Mouse (Mus musculus): ENCODE measurements around the gene Ddx58. TPM values are rescaled to one million over a fixed set of nuclear protein-coding genes. Genes with fewer than 3 reads are reported as not detected.

The Ddx58 gene
- polyA plus RNA-seq, 1 experiment from 2014 or later, result 10.0 TPM

GRCm38 (mm10) chr4:40171477-40171876, 68.2 kb downstream of the Ddx58 start:
- WGBS, result 92% methylated on average over 4 of the region's 4 CpGs
- Histone ChIP-seq H3K36me3 (peaks cover 10% of the 10 kb centered on the region; the same call in 1 of the 2 replicates), H3K4me1 (replicated peaks) (no peaks in the 10 kb centered on the region), H3K9ac (no peak overlapping the region), H3K9me3 (no peaks in the 10 kb centered on the region), H3K4me3 (replicated peaks) (no peak overlapping the region), H3K27me3 (replicated peaks) (no peaks in the 10 kb centered on the region), H3K27ac (no peak overlapping the region), H3K4me2 (replicated peaks) (no peak overlapping the region)
- ATAC-seq, result no peak

GRCm38 (mm10) chr4:40163646-40164045, 76.0 kb downstream of the Ddx58 start:
- Histone ChIP-seq H3K9ac (no peak overlapping the region), H3K27me3 (replicated peaks) (no peaks in the 10 kb centered on the region), H3K4me1 (replicated peaks) (no peaks in the 10 kb centered on the region), H3K4me2 (replicated peaks) (no peak overlapping the region), H3K36me3 (peaks cover 6% of the 10 kb centered on the region; the same call in 1 of the 2 replicates), H3K4me3 (replicated peaks) (no peak overlapping the region), H3K9me3 (no peaks in the 10 kb centered on the region), H3K27ac (no peak overlapping the region)
- no peak for ATAC-seq
- whole genome bisulfite sequencing, result 92% methylated on average over 10 of the region's 10 CpGs

DNA sequence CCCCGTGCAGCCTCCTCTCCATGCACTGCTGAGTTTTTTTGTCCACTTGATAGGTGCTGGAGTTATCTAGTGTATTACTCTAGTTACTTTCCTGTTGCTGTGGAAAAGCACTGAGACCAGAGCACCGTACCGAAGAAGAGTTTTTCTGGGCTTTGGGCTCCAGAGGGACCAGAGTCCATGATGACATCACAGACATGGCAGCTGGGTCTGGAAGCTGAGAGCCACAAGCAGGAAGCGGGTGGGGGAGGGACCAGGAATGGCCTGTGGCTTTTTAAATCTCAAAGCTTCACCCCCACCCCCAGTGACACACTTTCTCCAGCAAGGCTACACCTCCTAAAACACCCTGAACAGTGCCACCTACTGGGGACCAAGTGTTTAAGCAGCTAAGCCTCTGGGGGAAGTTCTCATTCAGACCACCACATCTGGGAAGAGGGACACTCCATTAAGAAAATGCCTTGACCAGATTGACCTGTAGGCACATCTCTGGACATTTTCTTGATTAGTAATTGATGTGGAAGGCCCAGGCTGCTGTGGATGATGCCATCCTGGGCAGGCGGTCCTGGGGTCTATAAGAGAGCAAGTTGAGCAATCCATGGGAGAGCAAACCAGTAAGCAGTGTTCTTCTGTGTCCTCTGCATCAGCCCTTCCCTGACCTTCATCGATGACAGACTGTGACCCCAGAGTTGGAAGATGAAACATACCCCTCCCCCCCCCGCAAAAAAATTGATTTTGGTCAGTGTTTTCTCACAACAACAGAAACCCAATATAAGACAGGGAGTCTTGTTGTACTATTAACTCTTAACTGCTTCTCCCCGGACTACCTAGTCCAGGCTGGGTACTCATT, 78.8 kb downstream of the Ddx58 start:
- 92% methylated on average over 8 of the region's 8 CpGs for WGBS

GRCm38 (mm10) chr4:40158224-40158540, 81.4 kb downstream of the Ddx58 start:
- 84% methylated on average over 5 of the region's 5 CpGs for WGBS
- H3K4me3 ChIP-seq (replicated peaks), result no peak overlapping the region
- H3K9ac ChIP-seq, result no peak overlapping the region
- H3K4me1 ChIP-seq (replicated peaks), result peaks cover 21% of the 10 kb centered on the region
- no peak overlapping the region for H3K27ac ChIP-seq
- no peak for ATAC-seq
- H3K9me3 ChIP-seq, result no peaks in the 10 kb centered on the region
- no peaks in the 10 kb centered on the region for H3K27me3 ChIP-seq (replicated peaks)
- 0 out of 2 replicates have a peak, but pooled peaks cover 4% of the 10 kb centered on the region for H3K36me3 ChIP-seq
- H3K4me2 ChIP-seq (replicated peaks), result no peak overlapping the region

More for the DNA sequence above, 78.8 kb downstream of the Ddx58 start:
- ATAC-seq, result no peak
- Histone ChIP-seq H3K27ac (no peak overlapping the region), H3K4me2 (replicated peaks) (no peak overlapping the region), H3K27me3 (replicated peaks) (no peaks in the 10 kb centered on the region), H3K4me1 (replicated peaks) (peaks cover 17% of the 10 kb centered on the region), H3K36me3 (peaks cover 6% of the 10 kb centered on the region; the same call in 1 of the 2 replicates), H3K9me3 (no peaks in the 10 kb centered on the region), H3K9ac (no peak overlapping the region), H3K4me3 (replicated peaks) (no peak overlapping the region)

DNA sequence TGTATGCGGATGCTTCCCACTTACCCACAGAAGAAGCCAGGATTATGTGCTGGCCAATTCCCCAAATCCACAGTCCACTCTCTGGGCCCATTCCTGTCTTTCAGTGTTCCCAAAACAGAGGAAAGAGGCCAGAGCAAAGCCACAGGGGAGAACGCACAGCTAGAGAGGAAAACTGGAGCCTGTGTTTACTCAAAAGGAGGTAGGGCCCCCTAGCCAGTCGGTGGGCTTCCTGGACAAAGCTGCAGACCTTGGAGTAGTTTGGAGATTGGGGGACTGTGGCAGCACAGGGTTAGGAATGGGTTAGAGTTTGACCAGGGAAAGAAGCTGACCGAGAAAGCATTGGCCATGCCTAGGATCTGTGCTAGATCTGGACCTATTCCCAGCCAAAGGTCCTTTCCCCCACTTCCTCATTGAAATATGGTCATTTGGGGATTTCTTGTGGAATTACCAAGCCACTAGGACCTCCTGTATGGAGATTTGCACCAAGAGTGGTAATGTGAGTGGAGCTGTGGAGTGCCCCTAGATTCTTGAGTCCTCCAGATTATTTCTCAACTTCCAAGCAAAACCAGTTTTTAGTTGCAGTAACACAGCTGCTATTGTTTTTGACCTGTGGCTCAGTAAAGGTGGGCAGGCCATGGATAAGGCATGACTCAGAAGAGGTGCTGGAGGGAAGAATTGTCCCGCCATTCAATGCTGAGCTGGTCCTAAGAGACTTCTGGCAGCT, 82.0 kb downstream of the Ddx58 start:
- no peak overlapping the region for H3K9ac ChIP-seq
- no peak overlapping the region for H3K4me2 ChIP-seq (replicated peaks)
- peaks cover 21% of the 10 kb centered on the region for H3K4me1 ChIP-seq (replicated peaks)
- H3K36me3 ChIP-seq, result 0 out of 2 replicates have a peak, but pooled peaks cover 4% of the 10 kb centered on the region
- no peaks in the 10 kb centered on the region for H3K9me3 ChIP-seq
- no peaks in the 10 kb centered on the region for H3K27me3 ChIP-seq (replicated peaks)
- 60% methylated on average over 5 of the region's 5 CpGs for WGBS
- 0 out of 2 replicates have a peak overlapping the region, but pooled peaks have one; percentile 1 for H3K27ac ChIP-seq
- ATAC-seq, result no peak
- no peak overlapping the region for H3K4me3 ChIP-seq (replicated peaks)

GRCm38 (mm10) chr4:40156582-40157499, 82.8 kb downstream of the Ddx58 start:
- Histone ChIP-seq H3K36me3 (0 out of 2 replicates have a peak, but pooled peaks cover 4% of the 10 kb centered on the region), H3K27ac (0 out of 2 replicates have a peak overlapping the region, but pooled peaks have one; percentile 1), H3K4me3 (replicated peaks) (no peak overlapping the region), H3K4me2 (replicated peaks) (no peak overlapping the region), H3K9me3 (no peaks in the 10 kb centered on the region), H3K9ac (no peak overlapping the region), H3K4me1 (replicated peaks) (peaks cover 21% of the 10 kb centered on the region), H3K27me3 (replicated peaks) (no peaks in the 10 kb centered on the region)
- WGBS, result 56% methylated on average over 18 of the region's 18 CpGs
- peak; percentile 54 for ATAC-seq

GRCm38 (mm10) chr4:40156153-40156552, 83.5 kb downstream of the Ddx58 start:
- H3K36me3 ChIP-seq, result 0 out of 2 replicates have a peak, but pooled peaks cover 4% of the 10 kb centered on the region
- H3K9me3 ChIP-seq, result no peaks in the 10 kb centered on the region
- no peak overlapping the region for H3K27ac ChIP-seq
- H3K4me1 ChIP-seq (replicated peaks), result peaks cover 21% of the 10 kb centered on the region
- no peaks in the 10 kb centered on the region for H3K27me3 ChIP-seq (replicated peaks)
- no peak overlapping the region for H3K9ac ChIP-seq
- no peak overlapping the region for H3K4me2 ChIP-seq (replicated peaks)
- ATAC-seq, result no peak
- 50% methylated on average over 2 of the region's 2 CpGs for WGBS
- H3K4me3 ChIP-seq (replicated peaks), result no peak overlapping the region

GRCm38 (mm10) chr4:40155467-40155999, 84.1 kb downstream of the Ddx58 start:
- ATAC-seq, result peak; percentile 68
- H3K4me1 ChIP-seq (replicated peaks), result peaks cover 21% of the 10 kb centered on the region
- no peaks in the 10 kb centered on the region for H3K9me3 ChIP-seq
- 0 out of 2 replicates have a peak, but pooled peaks cover under 1% of the 10 kb centered on the region for H3K36me3 ChIP-seq
- 78% methylated on average over 13 of the region's 13 CpGs for WGBS
- no peak overlapping the region for H3K27ac ChIP-seq
- no peak overlapping the region for H3K4me3 ChIP-seq (replicated peaks)
- no peak overlapping the region for H3K9ac ChIP-seq
- no peaks in the 10 kb centered on the region for H3K27me3 ChIP-seq (replicated peaks)
- H3K4me2 ChIP-seq (replicated peaks), result no peak overlapping the region

DNA sequence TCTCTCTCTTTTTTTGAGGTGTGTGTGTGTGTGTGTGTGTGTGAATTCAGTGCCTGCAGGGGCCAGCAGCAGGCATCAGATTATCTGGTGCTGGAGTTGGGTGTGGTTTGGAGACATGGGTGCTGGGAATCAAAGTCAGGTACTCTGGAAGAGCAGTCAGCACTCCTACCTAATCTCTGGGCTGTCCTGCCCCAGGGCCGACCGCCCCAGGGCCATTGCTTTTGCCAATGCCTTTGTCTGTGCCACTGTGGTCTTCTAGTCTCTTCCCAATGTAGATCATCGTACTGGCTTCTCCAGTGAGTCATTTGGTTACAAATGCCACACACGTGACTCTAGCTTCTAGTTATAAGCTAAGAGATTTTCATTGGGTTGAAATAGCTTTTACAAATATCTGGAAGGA, 84.9 kb downstream of the Ddx58 start:
- Histone ChIP-seq H3K9ac (no peak overlapping the region), H3K4me3 (replicated peaks) (no peak overlapping the region), H3K27me3 (replicated peaks) (no peaks in the 10 kb centered on the region), H3K36me3 (no peaks in the 10 kb centered on the region), H3K4me2 (replicated peaks) (no peak overlapping the region), H3K9me3 (no peaks in the 10 kb centered on the region), H3K4me1 (replicated peaks) (peaks cover 21% of the 10 kb centered on the region), H3K27ac (no peak overlapping the region)
- 91% methylated on average over 4 of the region's 4 CpGs for WGBS
- ATAC-seq, result no peak
